Mouse (Mus musculus) CD8-positive naive resting alpha-beta T cell, adult 57 days (primary cell): ENCODE measurements around the gene Cstf2t. TPM values are rescaled to one million over a fixed set of nuclear protein-coding genes. Genes with fewer than 3 reads are reported as not detected.

Source experiments
- total RNA-seq: library from RNA; stranded (reverse); gene quantifications from one replicate; pipeline ENCODE4 v1.2.4, GENCODE M21; 2023

Gene Cstf2t
- total RNA-seq, result 37.9 TPM

GRCm38 (mm10) chr19:31082662-31083429 lies at the start of gene Cstf2t:
Cstf2t (plus strand) TSS chr19:31082837.

